Mouse (Mus musculus): ENCODE data around the gene Slc7a11. TPM values are rescaled to one million over a fixed set of nuclear protein-coding genes. Genes with fewer than 3 reads are reported as not detected.
A peak's percentile ranks its signal among the peaks of the same experiment; 100 is the strongest.

Gene Slc7a11
- polyA plus RNA-seq, 1 experiment, result 7.2 TPM

GRCm38 (mm10) chr3:50456564-50456963, 13.2 kb upstream of the Slc7a11 start:
- H3K4me2 ChIP-seq (ENCODE audit: low read depth), result no peak overlapping the region
- no peaks in the 10 kb centered on the region for H3K36me3 ChIP-seq (ENCODE audit: control insufficient read depth, insufficient read depth)
- H3K79me2 ChIP-seq (ENCODE audit: control insufficient read depth, insufficient read depth), result no peaks in the 10 kb centered on the region
- no peak overlapping the region for H3K4me3 ChIP-seq
- no peaks in the 10 kb centered on the region for H3K27me3 ChIP-seq (ENCODE audit: control insufficient read depth, insufficient read depth, insufficient read length)
- no peak for TF ChIP-seq MAX (IDR thresholded peaks at IDR 0.05; ENCODE audit: low read depth)
- no peak for TF ChIP-seq USF1 (IDR thresholded peaks at IDR 0.05; ENCODE audit: low read depth)
- TF ChIP-seq E2F4 (IDR thresholded peaks at IDR 0.05; ENCODE audit: insufficient read depth), result no peak
- no peak for TF ChIP-seq TCF3 (IDR thresholded peaks at IDR 0.05; ENCODE audit: insufficient read length, low read depth)
- TF ChIP-seq TCF12 (IDR thresholded peaks at IDR 0.05; ENCODE audit: insufficient read depth, poor library complexity, severe bottlenecking), result no peak
- no peak for TF ChIP-seq MYOG (IDR thresholded peaks at IDR 0.05; ENCODE audit: control insufficient read depth in 1 of 3, insufficient read depth in 1 of 3, insufficient read length in 2 of 3, low read depth in 2 of 3)
- TF ChIP-seq POLR2A (IDR thresholded peaks at IDR 0.05; ENCODE audit: insufficient read length, low read depth), result no peak
- no peak for TF ChIP-seq CEBPB (IDR thresholded peaks at IDR 0.05; ENCODE audit: insufficient read depth, poor library complexity, severe bottlenecking)
- no peak for TF ChIP-seq POLR2AphosphoS2 (IDR thresholded peaks at IDR 0.05; ENCODE audit: insufficient read length, low read depth)
- H3ac ChIP-seq (ENCODE audit: control insufficient read depth, insufficient read length), result no peak overlapping the region

DNA sequence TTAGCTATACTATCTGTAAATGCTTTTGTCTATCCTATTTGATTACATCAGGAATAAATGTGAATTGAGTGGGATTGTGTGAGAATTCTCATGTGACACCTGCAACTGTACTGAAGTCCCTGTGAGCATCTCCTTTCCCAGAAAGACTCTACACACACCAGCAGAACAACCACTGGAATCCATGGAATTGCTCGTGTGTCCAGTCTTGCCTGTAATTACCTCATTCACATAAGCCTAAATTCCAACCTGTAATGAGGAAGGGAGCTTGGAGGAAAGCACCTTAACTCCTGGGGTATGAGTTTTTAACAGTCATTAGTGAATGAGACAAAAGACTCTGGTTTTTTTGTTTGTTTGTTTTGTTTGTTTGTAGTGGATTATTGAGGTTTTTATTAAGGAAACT, 12.6 kb upstream of the Slc7a11 start:
- H3K79me2 ChIP-seq (ENCODE audit: control insufficient read depth, insufficient read depth), result no peaks in the 10 kb centered on the region
- no peak overlapping the region for H3K4me3 ChIP-seq
- no peaks in the 10 kb centered on the region for H3K27me3 ChIP-seq (ENCODE audit: control insufficient read depth, insufficient read depth, insufficient read length)
- no peak overlapping the region for H3K4me2 ChIP-seq (ENCODE audit: low read depth)
- H3K36me3 ChIP-seq (ENCODE audit: control insufficient read depth, insufficient read depth), result no peaks in the 10 kb centered on the region
- TF ChIP-seq POLR2AphosphoS2 (IDR thresholded peaks at IDR 0.05; ENCODE audit: insufficient read length, low read depth) (no peak), REST (IDR thresholded peaks at IDR 0.05; ENCODE audit: insufficient read depth, insufficient read length) (no peak), CEBPB (IDR thresholded peaks at IDR 0.05; ENCODE audit: insufficient read depth, poor library complexity, severe bottlenecking) (no peak), E2F4 (IDR thresholded peaks at IDR 0.05; ENCODE audit: insufficient read depth) (no peak), TCF12 (IDR thresholded peaks at IDR 0.05; ENCODE audit: insufficient read depth, poor library complexity, severe bottlenecking) (no peak), MAX (IDR thresholded peaks at IDR 0.05; ENCODE audit: low read depth) (no peak), USF1 (IDR thresholded peaks at IDR 0.05; ENCODE audit: low read depth) (no peak), MYOG (IDR thresholded peaks at IDR 0.05; ENCODE audit: control insufficient read depth in 1 of 3, insufficient read depth in 1 of 3, insufficient read length in 2 of 3, low read depth in 2 of 3) (no peak), TCF3 (IDR thresholded peaks at IDR 0.05; ENCODE audit: insufficient read length, low read depth) (no peak), POLR2A (IDR thresholded peaks at IDR 0.05; ENCODE audit: insufficient read length, low read depth) (no peak), MYOD1 (IDR thresholded peaks at IDR 0.05; ENCODE audit: control insufficient read depth in 1 of 3, insufficient read length in 2 of 3, low read depth in 2 of 3) (no peak), SRF (IDR thresholded peaks at IDR 0.05; ENCODE audit: control insufficient read depth, insufficient read length, low read depth) (no peak)
- no peak overlapping the region for H3ac ChIP-seq (ENCODE audit: control insufficient read depth, insufficient read length)

- H3K4me3 ChIP-seq, result no peak overlapping the region
- peaks cover 19% of the 10 kb centered on the region for H3K79me2 ChIP-seq (ENCODE audit: control insufficient read depth, insufficient read depth)
- H3K4me2 ChIP-seq (ENCODE audit: low read depth), result no peak overlapping the region
- H3K27me3 ChIP-seq (ENCODE audit: control insufficient read depth, insufficient read depth, insufficient read length), result no peaks in the 10 kb centered on the region
- H3ac ChIP-seq (ENCODE audit: control insufficient read depth, insufficient read length), result no peak overlapping the region
- H3K36me3 ChIP-seq (ENCODE audit: control insufficient read depth, insufficient read depth), result no peaks in the 10 kb centered on the region
- no peak for TF ChIP-seq MYOG (IDR thresholded peaks at IDR 0.05; ENCODE audit: control insufficient read depth in 1 of 3, insufficient read depth in 1 of 3, insufficient read length in 2 of 3, low read depth in 2 of 3)
Observed at GRCm38 (mm10) chr3:50445050-50445775, 1.8 kb upstream of the Slc7a11 start.

GRCm38 (mm10) chr3:50443942-50444341, 528 bp upstream of the Slc7a11 start:
- Histone ChIP-seq H3K79me2 (ENCODE audit: control insufficient read depth, insufficient read depth) (peaks cover 19% of the 10 kb centered on the region), H3ac (ENCODE audit: control insufficient read depth, insufficient read length) (no peak overlapping the region), H3K36me3 (ENCODE audit: control insufficient read depth, insufficient read depth) (no peaks in the 10 kb centered on the region), H3K4me2 (ENCODE audit: low read depth) (peak overlapping the region; percentile 92), H3K4me3 (peak overlapping the region; percentile 35), H3K27me3 (ENCODE audit: control insufficient read depth, insufficient read depth, insufficient read length) (no peaks in the 10 kb centered on the region)
- TF ChIP-seq MYOG (IDR thresholded peaks at IDR 0.05; ENCODE audit: control insufficient read depth in 1 of 3, insufficient read depth in 1 of 3, insufficient read length in 2 of 3, low read depth in 2 of 3) (no peak), MAX (IDR thresholded peaks at IDR 0.05; ENCODE audit: low read depth) (no peak), CEBPB (IDR thresholded peaks at IDR 0.05; ENCODE audit: insufficient read depth, poor library complexity, severe bottlenecking) (no peak), TCF3 (IDR thresholded peaks at IDR 0.05; ENCODE audit: insufficient read length, low read depth) (no peak), USF1 (IDR thresholded peaks at IDR 0.05; ENCODE audit: low read depth) (no peak), REST (IDR thresholded peaks at IDR 0.05; ENCODE audit: insufficient read depth, insufficient read length) (no peak), POLR2A (IDR thresholded peaks at IDR 0.05; ENCODE audit: insufficient read length, low read depth) (no peak), SRF (IDR thresholded peaks at IDR 0.05; ENCODE audit: control insufficient read depth, insufficient read length, low read depth) (no peak), MYOD1 (IDR thresholded peaks at IDR 0.05; ENCODE audit: control insufficient read depth in 1 of 3, insufficient read length in 2 of 3, low read depth in 2 of 3) (no peak), TCF12 (IDR thresholded peaks at IDR 0.05; ENCODE audit: insufficient read depth, poor library complexity, severe bottlenecking) (no peak), E2F4 (IDR thresholded peaks at IDR 0.05; ENCODE audit: insufficient read depth) (no peak)
